Mouse (Mus musculus): ENCODE measurements around the gene Slc26a10.
"Not testable (repeated sequence)": the region's sequence is repeated elsewhere in the genome, so short reads cannot be mapped to it uniquely, and the experiment has no call there.

The Slc26a10 gene

GRCm38 (mm10) chr10:127164190-127164589 lies 16.3 kb downstream of the Slc26a10 start:
- no peak for DNase-seq (ENCODE audit: low read depth, low spot score)

- DNase-seq (ENCODE audit: low read depth, low spot score) = not testable (repeated sequence)
Observed at GRCm38 (mm10) chr10:127162771-127163261, 17.6 kb downstream of the Slc26a10 start.

- DNase-seq (ENCODE audit: low read depth, low spot score) = no peak
Observed at GRCm38 (mm10) chr10:127160728-127161127, 19.7 kb downstream of the Slc26a10 start.

GRCm38 (mm10) chr10:127160081-127160480 lies 20.4 kb downstream of the Slc26a10 start:
- DNase-seq (ENCODE audit: low read depth, low spot score) = no peak

GRCm38 (mm10) chr10:127158471-127158870 lies 22.0 kb downstream of the Slc26a10 start:
- DNase-seq (ENCODE audit: low read depth, low spot score) = no peak

GRCm38 (mm10) chr10:127156511-127156910 lies 23.9 kb downstream of the Slc26a10 start:
- no peak for DNase-seq (ENCODE audit: low read depth, low spot score)

- DNase-seq (ENCODE audit: low read depth, low spot score) = no peak
Observed at GRCm38 (mm10) chr10:127156089-127156488, 24.4 kb downstream of the Slc26a10 start.

GRCm38 (mm10) chr10:127154652-127155051 lies 25.8 kb downstream of the Slc26a10 start:
- DNase-seq (ENCODE audit: low read depth, low spot score) = no peak

- DNase-seq (ENCODE audit: low read depth, low spot score) = no peak
Observed at GRCm38 (mm10) chr10:127154241-127154640, 26.2 kb downstream of the Slc26a10 start.

- no peak for DNase-seq (ENCODE audit: low read depth, low spot score)
Observed at GRCm38 (mm10) chr10:127153323-127153722, 27.1 kb downstream of the Slc26a10 start.

GRCm38 (mm10) chr10:127152556-127152955 lies 27.9 kb downstream of the Slc26a10 start:
- DNase-seq (ENCODE audit: low read depth, low spot score) = not testable (repeated sequence)

- not testable (repeated sequence) for DNase-seq (ENCODE audit: low read depth, low spot score)
Observed at GRCm38 (mm10) chr10:127151233-127151632, 29.2 kb downstream of the Slc26a10 start.

GRCm38 (mm10) chr10:127150471-127150872 lies 30.0 kb downstream of the Slc26a10 start:
- no peak for DNase-seq (ENCODE audit: low read depth, low spot score)

- no peak for DNase-seq (ENCODE audit: low read depth, low spot score)
Observed at GRCm38 (mm10) chr10:127147135-127147534, 33.3 kb downstream of the Slc26a10 start.

GRCm38 (mm10) chr10:127145303-127145702 lies 35.1 kb downstream of the Slc26a10 start:
- DNase-seq (ENCODE audit: low read depth, low spot score) = no peak

GRCm38 (mm10) chr10:127144536-127144935 lies 35.9 kb downstream of the Slc26a10 start:
- DNase-seq (ENCODE audit: low read depth, low spot score) = no peak

GRCm38 (mm10) chr10:127143228-127143627 lies 37.2 kb downstream of the Slc26a10 start:
- no peak for DNase-seq (ENCODE audit: low read depth, low spot score)

- DNase-seq (ENCODE audit: low read depth, low spot score) = no peak
Observed at GRCm38 (mm10) chr10:127141500-127141899, 38.9 kb downstream of the Slc26a10 start.

GRCm38 (mm10) chr10:127140971-127141370 lies 39.5 kb downstream of the Slc26a10 start:
- no peak for DNase-seq (ENCODE audit: low read depth, low spot score)

- DNase-seq (ENCODE audit: low read depth, low spot score) = no peak
Observed at GRCm38 (mm10) chr10:127138328-127139141, 41.9 kb downstream of the Slc26a10 start.

- DNase-seq (ENCODE audit: low read depth, low spot score) = no peak
Observed at GRCm38 (mm10) chr10:127137896-127138295, 42.5 kb downstream of the Slc26a10 start.

- DNase-seq (ENCODE audit: low read depth, low spot score) = no peak
Observed at GRCm38 (mm10) chr10:127136510-127136909, 43.9 kb downstream of the Slc26a10 start.
